Mouse (Mus musculus) hindlimb bud, embryonic 11.5 days (tissue): ENCODE data around the gene Leng8.

Source experiments
- DNase-seq: peaks from one replicate; pipeline ENCODE4 v3.0.0-alpha.2; 2012; ENCODE audit warnings: low read depth, low spot score; ENCODE audit errors: extremely low spot score

The Leng8 gene

DNA sequence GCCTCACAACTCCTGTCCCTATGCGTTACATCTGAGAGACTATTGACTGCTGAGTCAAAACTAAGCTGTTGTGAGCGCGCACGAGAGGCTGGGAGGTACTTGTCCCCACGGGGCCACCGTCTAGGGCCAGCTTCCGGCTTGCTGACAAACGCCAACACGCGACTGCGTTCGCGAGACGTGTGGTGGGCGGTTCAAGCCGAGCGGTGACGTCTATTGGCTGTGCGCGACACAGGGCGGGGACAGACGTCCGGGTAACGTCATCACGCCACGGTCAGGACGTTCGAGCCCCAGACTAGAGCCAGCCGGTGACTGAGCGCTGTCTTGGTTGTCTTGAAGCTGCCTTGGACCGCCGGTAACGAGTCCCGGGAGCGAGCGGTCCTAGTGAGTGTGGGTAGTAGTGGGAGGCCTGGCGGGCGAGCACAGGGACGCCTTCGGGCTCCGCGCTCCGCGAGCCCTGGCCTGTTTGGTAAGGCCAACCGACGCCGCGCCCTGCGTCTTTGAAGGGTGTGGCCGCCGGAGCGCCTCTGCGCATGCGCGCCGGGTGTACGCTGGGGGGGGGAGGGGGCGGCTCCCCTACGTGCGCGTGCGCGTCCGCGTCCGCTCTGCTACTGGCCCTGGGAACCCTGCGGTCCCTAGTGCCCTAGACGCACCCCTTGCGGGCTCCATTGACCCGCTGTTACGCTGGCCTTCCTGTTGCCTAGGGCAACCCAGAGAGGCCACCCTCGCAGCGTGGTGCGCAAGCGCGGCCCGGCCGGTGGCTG is at the start of gene Leng8:
Gene Leng8 (plus strand): TSS at position 269 of the 761 bp plus-strand sequence.
- peak; percentile 92 for DNase-seq

DNA sequence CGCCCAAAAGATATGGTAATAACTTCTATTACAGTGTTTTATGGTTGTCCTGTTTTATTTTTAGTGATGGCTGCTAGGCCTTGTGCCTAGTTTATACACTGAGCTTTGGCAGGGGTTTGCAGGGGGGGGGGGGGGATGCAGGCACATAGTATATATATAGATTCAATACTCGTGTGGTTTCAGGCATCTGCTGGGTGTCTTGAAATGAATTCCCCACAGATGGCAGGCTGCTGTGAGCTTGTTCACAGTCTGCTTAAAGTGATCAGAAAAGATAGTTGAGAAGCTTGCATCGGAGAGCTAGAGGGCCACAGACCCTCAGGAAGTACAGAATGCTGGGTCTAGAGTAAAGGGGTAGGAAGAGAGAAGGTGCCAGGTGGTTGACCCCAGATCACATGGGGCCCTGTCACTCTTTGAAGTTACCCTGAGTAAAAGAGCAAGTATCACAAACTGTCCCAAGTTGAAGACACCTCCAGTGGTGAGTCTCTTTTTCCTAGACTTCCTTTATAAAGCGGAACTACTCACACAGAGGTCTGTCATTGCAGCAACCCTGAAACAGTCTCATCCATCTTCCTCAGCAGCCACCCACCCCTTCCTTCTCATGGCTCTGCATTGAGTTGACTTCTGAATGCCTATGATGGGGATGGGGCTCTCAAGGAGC is 49.5 kb upstream of the Leng8 start:
- no peak for DNase-seq

DNA sequence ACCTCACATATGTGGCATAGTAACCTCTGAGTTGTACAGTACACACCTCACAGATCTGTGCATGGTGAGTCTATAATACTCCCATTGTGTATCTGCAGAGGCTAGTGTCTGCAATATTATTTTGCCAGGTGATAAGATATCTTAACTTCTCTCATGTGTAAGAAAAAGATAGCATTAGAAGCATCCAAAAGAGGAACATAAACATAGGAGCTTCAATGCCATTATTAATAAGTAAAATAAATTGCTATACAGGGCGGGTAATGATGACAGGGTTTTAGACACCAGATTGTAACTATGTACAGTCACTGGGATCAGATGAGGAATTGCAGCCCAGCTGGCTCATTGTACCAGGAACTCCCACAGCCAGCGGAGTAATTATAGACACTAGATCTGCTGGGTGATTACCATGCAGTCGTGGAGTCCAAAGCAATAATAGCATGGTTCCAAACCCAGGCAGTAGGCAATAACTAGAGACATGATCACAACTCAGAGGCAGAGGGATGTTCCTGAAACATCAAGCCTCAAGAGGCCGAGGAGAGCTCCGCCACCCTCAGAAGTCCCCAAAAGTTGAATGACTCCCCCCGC is 48.9 kb upstream of the Leng8 start:
- DNase-seq: no peak

DNA sequence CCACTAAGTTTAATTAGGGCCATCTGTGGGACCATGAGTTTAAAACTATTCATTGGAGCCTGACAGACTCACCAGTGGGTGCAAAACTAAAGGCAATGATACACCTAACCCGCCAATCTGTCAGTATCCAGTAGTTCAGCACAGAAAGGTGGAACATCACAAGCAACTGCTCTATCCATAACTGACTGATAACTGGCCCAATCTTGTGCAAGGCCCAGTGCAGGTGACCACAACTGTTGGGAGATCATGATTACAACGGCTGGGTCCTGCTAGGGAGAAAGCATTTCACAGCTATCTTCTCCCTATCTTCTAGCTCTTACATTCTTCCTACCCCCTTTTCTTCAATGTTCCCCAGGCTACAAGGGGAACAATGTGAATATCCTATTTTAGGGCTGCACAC is 48.2 kb upstream of the Leng8 start:
- DNase-seq: no peak

DNA sequence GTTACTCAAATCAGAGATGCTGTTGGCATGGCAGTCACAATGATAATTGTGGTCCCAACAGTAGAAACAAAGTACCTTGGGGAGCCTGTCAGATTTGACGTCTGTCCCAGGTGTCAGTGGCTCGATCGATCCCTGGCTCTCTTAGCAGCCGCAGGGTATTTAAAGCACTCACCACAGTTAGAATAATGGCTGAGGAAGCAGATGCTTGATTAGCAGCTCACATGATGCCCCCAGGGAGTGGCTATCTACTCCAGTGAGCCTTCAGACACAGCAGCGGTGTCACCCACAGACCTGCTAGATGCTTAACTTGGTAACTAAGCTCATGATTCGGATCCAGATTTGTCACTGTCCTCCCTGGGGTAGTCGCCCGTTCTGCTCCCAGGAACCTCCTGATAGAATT is 45.7 kb upstream of the Leng8 start:
- no peak for DNase-seq

DNA sequence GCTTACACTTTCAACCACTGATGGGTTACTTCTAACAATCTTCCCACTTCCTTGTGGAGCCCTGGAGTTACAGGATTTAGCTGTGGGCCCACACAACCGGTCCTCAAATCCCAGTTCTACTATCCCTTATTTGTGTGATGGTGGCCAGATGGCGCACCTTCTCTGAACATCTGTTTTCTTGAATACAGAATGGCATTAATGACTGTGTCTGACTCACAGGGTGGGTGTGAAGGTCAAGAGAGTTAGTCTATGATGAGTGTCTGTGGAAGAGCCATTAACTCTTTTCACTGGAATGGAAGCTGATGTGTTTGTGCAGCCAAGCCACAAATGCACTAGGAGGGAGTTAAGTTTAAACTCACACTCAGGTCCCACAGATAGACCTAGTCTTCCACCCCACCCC is 38.5 kb upstream of the Leng8 start:
- DNase-seq: no peak

DNA sequence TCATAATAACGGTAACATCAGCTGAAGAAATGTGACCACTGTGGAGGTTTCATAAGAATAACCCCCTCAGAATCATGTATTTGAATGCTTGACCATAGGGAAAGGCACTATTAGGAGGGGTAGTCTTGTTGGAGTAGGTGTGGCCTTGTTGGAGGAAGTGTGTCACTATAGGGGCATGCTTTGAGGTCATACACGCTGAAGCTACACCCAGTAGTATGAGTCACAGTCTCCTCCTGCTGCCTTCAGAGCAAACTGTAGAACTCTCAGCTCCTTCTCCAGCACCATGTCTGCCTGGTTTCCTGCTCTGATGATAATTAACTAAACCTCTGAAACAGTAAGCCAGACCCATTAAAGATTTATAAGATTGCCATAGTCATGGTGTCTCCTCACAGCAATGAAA is 38.0 kb upstream of the Leng8 start:
- DNase-seq: no peak

DNA sequence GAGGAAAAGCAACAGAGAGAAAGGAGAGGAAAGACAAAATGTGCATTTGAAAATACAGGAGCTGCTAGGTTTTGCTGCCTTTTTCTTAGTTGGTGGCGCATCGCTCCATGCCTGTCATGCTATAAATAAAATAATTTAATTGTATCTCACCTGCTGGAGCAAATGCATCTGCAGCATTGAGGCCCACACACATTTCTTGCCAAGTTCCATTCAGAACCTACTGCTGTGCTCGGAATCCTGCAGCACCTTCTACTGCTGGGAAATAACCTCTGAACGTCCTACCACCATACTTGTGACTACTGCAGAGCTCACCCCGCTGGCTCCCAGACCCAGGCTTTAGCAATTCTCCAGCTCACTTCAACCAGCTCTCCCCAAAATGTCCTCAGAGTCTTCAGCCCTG is 35.7 kb upstream of the Leng8 start:
- DNase-seq: no peak

DNA sequence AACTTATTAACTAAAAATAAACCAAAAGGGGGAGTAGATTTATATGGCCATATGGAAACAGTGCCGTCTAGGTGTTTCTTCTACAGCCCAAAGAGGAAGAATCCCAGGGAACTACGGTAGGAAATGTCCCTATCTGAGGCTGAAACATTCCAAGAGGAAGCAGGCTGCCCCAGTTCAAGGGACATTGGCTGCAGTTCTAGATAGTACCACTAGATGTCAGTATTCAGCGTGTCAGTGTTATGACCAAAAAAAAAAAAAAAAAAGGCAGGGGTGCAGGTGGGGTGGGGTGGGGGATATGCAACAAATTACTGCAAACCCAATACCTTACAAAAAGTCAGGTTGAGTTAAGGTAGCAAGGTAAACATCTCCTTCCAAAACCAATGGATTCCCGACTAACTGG is 33.4 kb upstream of the Leng8 start:
- DNase-seq: no peak

DNA sequence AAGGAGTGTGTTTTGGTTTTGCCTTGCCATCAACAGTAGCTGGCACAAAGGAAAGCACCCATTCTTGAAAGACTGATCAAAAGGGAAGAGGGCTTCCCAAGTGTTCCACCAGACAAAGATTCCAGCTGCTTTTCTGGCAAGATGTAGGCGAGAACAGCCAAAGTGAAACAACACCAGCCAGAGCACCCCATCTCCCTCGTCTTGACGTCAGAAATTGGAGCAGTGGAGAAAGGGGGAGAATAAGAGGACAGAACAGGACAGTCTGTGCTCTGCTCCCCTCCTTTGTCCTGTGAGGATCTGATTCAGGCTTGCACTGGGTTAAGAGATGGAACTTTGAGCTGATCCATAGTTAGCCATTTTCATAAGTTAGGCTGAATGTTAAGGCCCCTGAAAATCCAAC is 25.1 kb upstream of the Leng8 start:
- no peak for DNase-seq

DNA sequence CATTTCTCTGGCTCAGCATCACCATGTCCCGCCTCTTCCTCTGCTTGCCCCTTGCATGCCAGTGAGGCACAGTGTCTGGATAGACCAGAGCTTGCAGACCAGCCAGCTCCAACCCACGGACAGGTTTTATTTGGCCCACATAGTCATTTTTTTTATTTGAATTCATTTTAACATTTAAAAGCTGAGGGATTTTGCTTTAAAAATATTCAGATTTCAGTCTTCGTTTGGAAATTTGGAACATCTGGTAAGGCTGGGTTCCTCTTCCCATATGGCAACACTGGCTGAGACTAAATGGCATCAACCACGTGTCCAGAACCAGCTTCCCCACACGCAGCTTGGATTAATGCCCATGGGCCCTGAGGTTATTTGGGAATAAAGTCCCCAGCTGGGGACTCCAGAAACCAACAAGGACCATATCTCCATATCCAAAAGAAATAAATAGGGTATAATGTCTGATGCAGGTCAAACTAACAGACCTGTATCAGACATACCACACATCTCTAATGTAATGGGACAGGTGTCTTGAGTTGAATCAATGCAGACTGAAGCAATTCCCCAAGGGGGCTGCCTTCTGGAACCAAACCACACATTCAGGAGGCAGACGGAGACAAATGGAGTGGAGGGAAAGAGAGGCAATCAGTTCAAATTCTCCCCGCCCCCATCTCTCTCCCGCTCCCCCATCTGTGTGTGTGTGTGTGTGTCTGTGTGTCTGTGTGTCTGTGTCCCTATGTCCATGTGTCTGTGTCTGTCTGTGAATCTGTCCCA is 19.6 kb upstream of the Leng8 start:
- no peak for DNase-seq

DNA sequence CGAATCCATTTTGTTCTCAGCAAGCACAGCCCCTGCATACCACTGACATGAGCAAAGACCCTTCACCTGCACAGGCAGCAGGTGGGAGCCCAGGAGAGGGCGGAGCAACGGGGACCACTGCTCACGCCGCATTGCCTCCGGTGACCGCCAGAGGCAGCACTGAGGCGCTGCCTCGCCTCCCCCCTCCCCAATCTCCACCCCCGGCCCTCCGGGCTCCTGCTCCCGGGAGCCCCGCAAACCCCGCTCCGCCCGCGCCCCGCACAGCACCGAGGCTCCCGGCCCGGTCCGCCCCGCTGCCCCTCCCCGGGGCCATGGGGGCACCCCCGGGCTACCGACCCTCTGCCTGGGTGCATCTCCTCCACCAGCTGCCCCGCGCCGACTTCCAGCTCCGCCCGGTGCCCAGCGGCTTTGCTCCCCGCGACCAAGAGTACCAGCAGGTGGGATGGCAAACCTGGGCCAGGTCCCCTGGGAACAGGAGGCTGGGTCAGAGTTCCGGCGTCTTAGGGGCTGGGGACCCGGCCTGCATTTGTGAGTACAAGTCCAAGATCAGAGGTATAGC is 17.4 kb upstream of the Leng8 start, which contains the start of gene Ttyh1:
Gene Ttyh1 (plus strand): TSS at position 65 of the 559 bp plus-strand sequence.
- no peak for DNase-seq

DNA sequence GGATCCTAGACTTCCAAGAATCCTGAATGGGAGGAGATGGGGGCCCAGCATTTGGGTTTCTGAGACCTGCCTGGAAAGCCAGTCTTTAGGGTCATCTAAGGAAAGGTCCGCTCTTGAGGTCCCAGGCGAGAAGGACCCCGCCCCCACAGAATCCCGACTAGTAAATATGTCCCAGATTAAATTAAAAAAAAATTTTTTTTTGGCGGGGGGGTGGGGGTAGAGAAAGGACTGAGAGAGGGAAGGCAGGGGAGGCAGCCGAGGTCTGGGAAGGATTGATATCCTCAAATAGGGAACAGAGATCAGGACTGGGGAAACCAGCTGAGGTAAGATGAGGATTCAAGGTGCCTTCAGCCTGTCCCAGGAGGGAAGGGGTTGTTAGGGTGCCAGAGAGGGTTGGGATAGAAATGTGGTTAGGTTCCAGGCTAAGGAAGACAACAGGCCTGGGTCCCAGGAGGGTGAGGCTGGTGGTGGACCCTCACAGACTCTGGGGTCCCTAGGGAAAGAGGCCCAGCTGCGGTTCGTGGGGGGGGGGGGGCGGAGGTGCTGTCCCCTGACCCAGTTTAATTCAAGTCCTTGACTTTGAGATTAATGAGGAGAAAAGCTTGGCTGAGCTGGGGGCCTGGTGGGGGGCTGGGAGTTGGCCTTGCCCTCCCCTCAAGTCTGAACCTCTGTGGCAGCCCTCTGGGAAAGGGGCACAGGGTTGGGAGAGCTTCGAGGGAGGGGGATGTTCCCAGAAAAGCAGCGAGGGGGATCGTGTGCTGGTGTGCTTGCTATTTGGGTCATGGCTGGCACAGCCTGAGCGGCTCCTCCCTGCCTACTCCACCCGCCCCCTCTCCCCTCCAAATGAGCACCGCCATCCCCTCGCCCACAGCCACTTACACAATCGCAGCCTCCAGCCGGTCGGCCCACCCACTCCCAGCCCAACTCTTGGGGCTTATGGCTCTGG is 16.6 kb upstream of the Leng8 start:
- no peak for DNase-seq

DNA sequence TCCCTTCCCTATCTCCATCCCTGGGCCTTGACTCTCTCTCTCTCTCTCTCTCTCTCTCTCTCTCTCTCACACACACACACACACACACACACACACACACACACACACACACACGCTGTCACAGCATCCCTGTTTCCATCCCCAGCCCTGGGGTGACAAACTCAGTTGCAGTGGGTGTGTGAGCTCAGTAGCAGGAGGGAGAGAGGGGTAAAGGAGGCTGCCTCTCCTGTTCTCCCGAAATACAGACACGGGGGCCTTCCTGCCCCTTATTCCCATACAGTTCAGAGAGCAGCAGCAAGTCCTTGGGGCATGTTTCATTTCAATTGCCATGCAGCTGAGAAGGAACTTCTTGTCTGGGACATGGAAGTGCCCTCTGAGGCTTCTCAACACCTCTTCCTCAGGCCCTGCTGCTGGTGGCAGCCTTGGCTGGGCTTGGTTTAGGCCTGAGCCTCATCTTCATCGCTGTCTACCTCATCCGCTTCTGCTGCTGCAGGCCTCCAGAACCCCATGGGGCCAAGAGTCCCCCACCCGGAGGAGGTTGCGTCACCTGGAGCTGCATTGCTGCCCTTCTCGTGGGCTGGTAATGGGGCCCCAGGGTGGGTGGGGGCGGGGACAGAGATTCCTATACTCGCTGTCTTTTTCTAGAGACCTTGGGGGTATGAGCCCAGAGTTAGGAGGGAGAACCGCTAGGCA is 14.6 kb upstream of the Leng8 start:
- DNase-seq: no peak

DNA sequence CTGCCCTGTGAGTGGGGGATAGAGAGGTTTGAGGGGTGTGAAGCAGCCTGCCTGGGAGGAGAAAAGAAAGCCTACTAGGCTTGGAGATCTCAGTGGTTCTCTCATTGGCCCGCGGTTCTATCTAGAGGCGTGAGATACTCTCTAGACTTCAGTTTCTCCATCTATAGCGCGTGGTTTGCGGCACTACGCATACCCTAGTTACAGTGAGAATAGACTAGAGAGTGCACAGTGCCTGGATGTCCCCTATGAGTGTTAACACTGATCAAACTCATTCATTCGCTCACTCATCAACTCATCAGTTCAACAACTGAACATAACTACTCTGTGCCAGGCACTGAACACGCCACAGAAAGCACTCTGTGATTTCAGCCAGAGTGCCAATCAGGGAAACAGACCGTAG is 14.1 kb upstream of the Leng8 start:
- DNase-seq: no peak

DNA sequence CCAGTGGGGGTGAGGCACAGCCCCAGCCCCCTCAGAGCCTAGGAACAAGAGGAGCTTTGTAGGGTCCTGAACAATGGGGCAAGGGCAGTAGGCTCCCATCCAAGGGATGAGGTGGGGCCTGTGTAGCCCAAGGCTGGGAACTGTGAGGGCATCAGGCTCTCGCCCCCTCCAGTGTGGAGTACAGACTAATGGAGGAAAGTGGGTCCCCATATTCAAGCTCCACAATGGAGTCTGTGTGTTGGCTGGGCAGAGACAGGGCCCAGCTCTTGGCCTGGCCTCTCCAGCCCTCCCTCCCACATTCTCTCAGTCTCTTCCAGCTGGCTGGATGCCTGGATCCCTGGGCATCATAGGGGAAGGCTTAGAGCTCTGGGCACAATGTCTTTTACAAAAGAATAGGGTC is 13.1 kb upstream of the Leng8 start:
- no peak for DNase-seq

DNA sequence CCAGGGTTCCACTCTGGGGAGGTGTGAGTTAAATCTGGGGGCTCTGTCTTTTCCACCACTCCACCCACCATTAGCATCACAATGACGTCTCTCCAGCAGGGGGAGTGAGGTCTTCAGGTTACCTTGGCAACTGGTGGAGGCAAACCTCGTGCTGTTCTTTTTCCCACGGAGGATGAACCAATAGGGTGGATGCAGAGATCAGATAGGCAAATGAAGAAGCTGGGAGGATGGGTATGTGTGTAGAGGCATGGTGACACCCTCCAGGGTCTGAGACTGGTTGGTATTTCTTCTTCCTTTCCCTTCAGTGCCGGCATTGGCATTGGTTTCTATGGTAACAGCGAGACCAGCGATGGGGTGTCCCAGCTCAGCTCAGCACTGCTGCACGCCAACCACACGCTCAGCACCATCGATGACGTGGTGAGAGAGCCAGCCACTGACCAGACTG is 12.5 kb upstream of the Leng8 start:
- no peak for DNase-seq

DNA sequence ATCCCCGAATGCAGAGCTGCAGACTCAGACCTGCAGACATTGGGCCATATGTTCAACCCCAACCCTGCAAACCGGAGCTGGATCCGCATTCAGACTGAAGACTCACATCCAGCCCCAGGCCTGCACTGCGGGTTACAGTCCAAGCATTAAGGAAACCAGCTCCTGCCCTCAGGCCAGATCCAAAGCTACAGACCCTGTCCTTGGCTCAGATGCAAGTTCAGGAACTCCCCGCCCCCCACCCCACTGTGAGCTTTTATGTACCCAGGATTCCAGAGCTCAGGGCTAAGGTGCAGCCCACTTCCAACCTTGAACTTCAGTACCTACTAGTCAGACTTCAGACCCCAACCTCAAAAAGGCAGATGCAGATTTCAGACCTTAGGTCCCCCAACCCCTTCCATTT is 12.0 kb upstream of the Leng8 start:
- DNase-seq: no peak

DNA sequence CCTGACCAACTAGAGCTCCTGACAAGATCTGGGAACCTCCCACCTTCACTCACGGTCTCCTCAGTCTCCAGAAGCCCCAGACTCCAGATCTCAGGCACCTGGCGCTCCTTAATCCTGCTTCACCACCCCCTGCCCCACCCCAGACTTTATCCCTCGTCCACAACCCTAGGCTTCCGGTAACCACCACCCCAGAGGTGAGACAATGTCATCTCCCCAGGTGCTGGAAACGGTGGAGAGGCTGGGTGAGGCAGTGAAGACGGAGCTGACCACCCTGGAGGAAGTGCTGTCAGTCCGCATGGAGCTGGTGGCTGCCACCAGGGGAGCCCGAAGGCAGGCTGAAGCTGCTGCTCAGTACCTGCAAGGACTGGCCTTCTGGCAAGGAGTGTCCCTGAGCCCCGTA is 11.5 kb upstream of the Leng8 start:
- DNase-seq: no peak
